Mouse (Mus musculus): ENCODE results near the gene Sbno1. TPM values are rescaled to one million over a fixed set of nuclear protein-coding genes. Genes with fewer than 3 reads are reported as not detected.

The Sbno1 gene
- total and polyA plus RNA-seq, 2 experiments from 2014 or later: 41.0 to 80.4 TPM

- Histone ChIP-seq H3K27ac (ENCODE audit: low read depth, low read length) (peak overlapping the region; percentile 39; the same call in 1 of the 2 replicates), H3K4me3 (ENCODE audit: low read depth, low read length) (no peak overlapping the region), H3K27me3 (ENCODE audit: insufficient read depth, low read length) (no peaks in the 10 kb centered on the region), H3K9me3 (ENCODE audit: low read length) (no peaks in the 10 kb centered on the region), H3K4me2 (ENCODE audit: low read depth, low read length, poor library complexity, severe bottlenecking) (no peak overlapping the region), H3K36me3 (ENCODE audit: insufficient read depth, low read length) (0 out of 2 replicates have a peak, but pooled peaks cover 8% of the 10 kb centered on the region), H3K4me1 (ENCODE audit: insufficient read depth, low read length) (no peaks in the 10 kb centered on the region), H3K9ac (replicated peaks; ENCODE audit: low read length, poor library complexity, severe bottlenecking) (no peak overlapping the region)
- ATAC-seq (ENCODE audit: low FRiP score): peak; percentile 70
- DNase-seq (ENCODE audit: low spot score): peak; percentile 93
- WGBS: 26% methylated on average over 6 of the region's 6 CpGs
- TF ChIP-seq CTCF (IDR thresholded peaks at IDR 0.05): no peak
Observed at GRCm38 (mm10) chr5:124334392-124334791, 91.4 kb downstream of the Sbno1 start.

- DNase-seq (ENCODE audit: low spot score) (no peak), ATAC-seq (ENCODE audit: low FRiP score) (no peak)
- Histone ChIP-seq H3K27me3 (ENCODE audit: insufficient read depth, low read length) (no peaks in the 10 kb centered on the region), H3K4me3 (ENCODE audit: low read depth, low read length) (no peak overlapping the region), H3K36me3 (ENCODE audit: insufficient read depth, low read length) (no peaks in the 10 kb centered on the region), H3K9ac (replicated peaks; ENCODE audit: low read length, poor library complexity, severe bottlenecking) (no peak overlapping the region), H3K4me1 (ENCODE audit: insufficient read depth, low read length) (peaks cover 7% of the 10 kb centered on the region; the same call in 1 of the 2 replicates), H3K27ac (ENCODE audit: low read depth, low read length) (no peak overlapping the region), H3K4me2 (ENCODE audit: low read depth, low read length, poor library complexity, severe bottlenecking) (no peak overlapping the region), H3K9me3 (ENCODE audit: low read length) (no peaks in the 10 kb centered on the region)
- no peak for TF ChIP-seq CTCF (IDR thresholded peaks at IDR 0.05)
- 90% methylated on average over 6 of the region's 6 CpGs for WGBS
Observed at GRCm38 (mm10) chr5:124330086-124330485, 95.7 kb downstream of the Sbno1 start.

DNA sequence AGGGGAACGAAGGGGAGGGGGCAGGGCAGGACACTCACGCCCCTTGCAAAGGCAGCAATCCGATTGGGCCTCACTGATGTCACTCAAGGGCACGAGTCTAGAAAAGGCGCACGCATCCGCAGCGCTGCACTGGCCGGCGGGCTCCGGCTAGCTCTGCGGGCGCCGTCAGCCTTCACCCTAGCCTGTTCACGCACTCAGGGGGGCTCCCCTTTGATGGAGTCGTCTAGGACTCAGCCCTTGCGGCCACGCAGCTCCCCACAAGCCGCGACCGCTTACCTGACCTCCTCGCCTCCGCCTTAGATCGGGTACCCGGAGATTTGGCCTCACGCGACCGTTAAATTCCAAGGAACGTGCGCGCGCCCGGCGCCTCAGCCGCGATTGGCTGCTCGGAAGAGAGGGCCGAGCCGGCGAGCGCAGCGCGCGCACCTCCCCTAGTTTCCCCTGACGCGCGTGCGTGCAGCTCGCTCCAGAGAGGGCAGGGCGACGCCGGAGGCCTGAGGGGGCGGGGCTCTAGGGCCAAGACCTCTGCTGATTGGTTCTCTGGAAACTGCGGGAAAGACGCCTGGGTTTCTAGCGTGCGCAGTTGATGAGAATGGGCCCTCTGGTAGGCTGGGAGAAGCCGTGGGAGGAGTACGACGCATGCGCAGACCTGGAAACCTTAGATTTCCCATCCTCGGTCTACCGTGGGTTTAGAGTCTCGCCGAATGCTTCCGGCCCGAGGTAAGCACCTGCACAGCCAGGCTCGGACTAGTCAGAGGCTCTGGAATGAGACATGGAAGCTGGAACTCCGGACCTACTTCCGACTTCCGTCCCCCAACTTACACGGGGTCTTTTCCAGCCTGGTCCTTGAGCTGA is 98.1 kb downstream of the Sbno1 start, which contains the start of the genes Mphosph9 and 2810006K23Rik:
Gene Mphosph9, minus strand, starts transcription at position 463 of the 855 bp plus-strand sequence.
Gene 2810006K23Rik, plus strand, starts transcription at position 580 of the 855 bp plus-strand sequence.
- TF ChIP-seq CTCF (IDR thresholded peaks at IDR 0.05): no peak; the same call in 1 of the 2 replicates
- H3K9me3 ChIP-seq (ENCODE audit: low read length): no peaks in the 10 kb centered on the region
- no peaks in the 10 kb centered on the region for H3K27me3 ChIP-seq (ENCODE audit: insufficient read depth, low read length)
- ATAC-seq (ENCODE audit: low FRiP score) (peak; percentile 98), DNase-seq (ENCODE audit: low spot score) (peak; percentile 100)
- H3K36me3 ChIP-seq (ENCODE audit: insufficient read depth, low read length): no peaks in the 10 kb centered on the region
- H3K4me1 ChIP-seq (ENCODE audit: insufficient read depth, low read length): peaks cover 7% of the 10 kb centered on the region; the same call in 1 of the 2 replicates
- H3K27ac ChIP-seq (ENCODE audit: low read depth, low read length): peak within 1 kb of the TSS; percentile 98
- under 1% methylated on average over 72 of the region's 72 CpGs for WGBS
- H3K4me3 ChIP-seq (ENCODE audit: low read depth, low read length): peak within 1 kb of the TSS; percentile 63
- H3K9ac ChIP-seq (replicated peaks; ENCODE audit: low read length, poor library complexity, severe bottlenecking): peak within 1 kb of the TSS; percentile 75
- peak within 1 kb of the TSS; percentile 89 for H3K4me2 ChIP-seq (ENCODE audit: low read depth, low read length, poor library complexity, severe bottlenecking)

- no peaks in the 10 kb centered on the region for H3K9me3 ChIP-seq (ENCODE audit: low read length)
- DNase-seq (ENCODE audit: low spot score): no peak
- no peaks in the 10 kb centered on the region for H3K36me3 ChIP-seq (ENCODE audit: insufficient read depth, low read length)
- peaks cover 7% of the 10 kb centered on the region; the same call in 1 of the 2 replicates for H3K4me1 ChIP-seq (ENCODE audit: insufficient read depth, low read length)
- H3K4me2 ChIP-seq (ENCODE audit: low read depth, low read length, poor library complexity, severe bottlenecking): peak overlapping the region; percentile 52
- no peak for ATAC-seq (ENCODE audit: low FRiP score)
- no peaks in the 10 kb centered on the region for H3K27me3 ChIP-seq (ENCODE audit: insufficient read depth, low read length)
- H3K27ac ChIP-seq (ENCODE audit: low read depth, low read length): peak overlapping the region; percentile 98; the same call in 1 of the 2 replicates
- peak overlapping the region; percentile 75 for H3K9ac ChIP-seq (replicated peaks; ENCODE audit: low read length, poor library complexity, severe bottlenecking)
- no peak for TF ChIP-seq CTCF (IDR thresholded peaks at IDR 0.05)
- 1% methylated on average over 8 of the region's 8 CpGs for WGBS
- peak overlapping the region; percentile 63 for H3K4me3 ChIP-seq (ENCODE audit: low read depth, low read length)
Observed at GRCm38 (mm10) chr5:124326829-124327228, 99.0 kb downstream of the Sbno1 start.

Small RNA genes lying within 50 kb of the gene (microRNA-seq; reads per million reads assigned to microRNA genes)
- gene Gm27486 (ENCODE audit: borderline number of aligned reads): not detected

Other genes starting within 250 kb of the Sbno1 start
- 48.1 and 66.2 TPM in 2 replicates for gene Pitpnm2, start 176.2 kb downstream of the Sbno1 start, total RNA-seq (2014; rRNA removed)
- 8.6 and 10.1 TPM in 2 replicates for gene Pitpnm2, start 176.2 kb downstream of the Sbno1 start, polyA plus RNA-seq (2015; fragmentation: Nextera tagmentation; extraction: Ambion mirVana)
- 19.0 and 41.0 TPM in 2 replicates for gene Mphosph9, start 98.0 kb downstream of the Sbno1 start, total RNA-seq (2014; rRNA removed)
- 6.6 and 9.6 TPM in 2 replicates for gene Mphosph9, start 98.0 kb downstream of the Sbno1 start, polyA plus RNA-seq (2015; fragmentation: Nextera tagmentation; extraction: Ambion mirVana)
- 9.0 and 9.4 TPM in 2 replicates for gene 2810006K23Rik, start 97.9 kb downstream of the Sbno1 start, total RNA-seq (2014; rRNA removed)
- 7.8 TPM in 2 replicates for gene 2810006K23Rik, start 97.9 kb downstream of the Sbno1 start, polyA plus RNA-seq (2015; fragmentation: Nextera tagmentation; extraction: Ambion mirVana)
- gene Cdk2ap1, start 62.9 kb downstream of the Sbno1 start, total RNA-seq (2014; rRNA removed): 104 and 164 TPM in 2 replicates
- gene Cdk2ap1, start 62.9 kb downstream of the Sbno1 start, polyA plus RNA-seq (2015; fragmentation: Nextera tagmentation; extraction: Ambion mirVana): 65.0 and 65.2 TPM in 2 replicates
- gene Kmt5a, start 13.9 kb upstream of the Sbno1 start, total RNA-seq (2014; rRNA removed): 27.4 and 39.0 TPM in 2 replicates
- 13.3 and 15.3 TPM in 2 replicates for gene Kmt5a, start 13.9 kb upstream of the Sbno1 start, polyA plus RNA-seq (2015; fragmentation: Nextera tagmentation; extraction: Ambion mirVana)
- 32.3 and 38.6 TPM in 2 replicates for gene Rilpl2, start 52.4 kb upstream of the Sbno1 start, total RNA-seq (2014; rRNA removed)
- 33.8 and 34.3 TPM in 2 replicates for gene Rilpl2, start 52.4 kb upstream of the Sbno1 start, polyA plus RNA-seq (2015; fragmentation: Nextera tagmentation; extraction: Ambion mirVana)
- gene Snrnp35, start 57.1 kb upstream of the Sbno1 start, total RNA-seq (2014; rRNA removed): 5.2 and 10.7 TPM in 2 replicates
- gene Snrnp35, start 57.1 kb upstream of the Sbno1 start, polyA plus RNA-seq (2015; fragmentation: Nextera tagmentation; extraction: Ambion mirVana): 10.1 and 13.0 TPM in 2 replicates
- 14.8 and 14.9 TPM in 2 replicates for gene Rilpl1, start 105.4 kb upstream of the Sbno1 start, total RNA-seq (2014; rRNA removed)
- gene Rilpl1, start 105.4 kb upstream of the Sbno1 start, polyA plus RNA-seq (2015; fragmentation: Nextera tagmentation; extraction: Ambion mirVana): 11.2 and 11.9 TPM in 2 replicates
- 228 and 273 TPM in 2 replicates for gene Tmed2, start 114.7 kb upstream of the Sbno1 start, total RNA-seq (2014; rRNA removed)
- gene Tmed2, start 114.7 kb upstream of the Sbno1 start, polyA plus RNA-seq (2015; fragmentation: Nextera tagmentation; extraction: Ambion mirVana): 313 and 326 TPM in 2 replicates
- gene Ddx55, start 126.9 kb upstream of the Sbno1 start, total RNA-seq (2014; rRNA removed): 14.9 and 20.5 TPM in 2 replicates
- 21.9 and 26.9 TPM in 2 replicates for gene Ddx55, start 126.9 kb upstream of the Sbno1 start, polyA plus RNA-seq (2015; fragmentation: Nextera tagmentation; extraction: Ambion mirVana)
- 38.4 and 40.2 TPM in 2 replicates for gene Eif2b1, start 153.1 kb upstream of the Sbno1 start, total RNA-seq (2014; rRNA removed)
- gene Eif2b1, start 153.1 kb upstream of the Sbno1 start, polyA plus RNA-seq (2015; fragmentation: Nextera tagmentation; extraction: Ambion mirVana): 55.2 and 61.9 TPM in 2 replicates
- gene Gtf2h3, start 153.1 kb upstream of the Sbno1 start, total RNA-seq (2014; rRNA removed): 26.9 and 30.4 TPM in 2 replicates
- 24.6 and 27.1 TPM in 2 replicates for gene Gtf2h3, start 153.1 kb upstream of the Sbno1 start, polyA plus RNA-seq (2015; fragmentation: Nextera tagmentation; extraction: Ambion mirVana)
- 20.7 and 24.8 TPM in 2 replicates for gene Atp6v0a2, start 202.6 kb upstream of the Sbno1 start, total RNA-seq (2014; rRNA removed)
- gene Atp6v0a2, start 202.6 kb upstream of the Sbno1 start, polyA plus RNA-seq (2015; fragmentation: Nextera tagmentation; extraction: Ambion mirVana): 23.9 and 25.5 TPM in 2 replicates